Mouse (Mus musculus) heart, embryonic 11.5 days (tissue): ENCODE measurements around the gene Doc2b. TPM values are rescaled to one million over a fixed set of nuclear protein-coding genes. Genes with fewer than 3 reads are reported as not detected.
"Not testable (repeated sequence)": the region's sequence is repeated elsewhere in the genome, so short reads cannot be mapped to it uniquely, and the experiment has no call there.

Experiments used
- ATAC-seq: fragments of 200-750 bp; cut with Nextera tagmentation; replicated peaks from 2 replicates; pipeline ENCODE4 v1.8.0; 2017; ENCODE audit warnings: moderate library complexity; ENCODE audit not compliant: insufficient number of reproducible peaks, low FRiP score, low TSS enrichment
- H3K27ac ChIP-seq: fragments of 300-500 bp; sonication (generic); 2 replicates; pipeline ENCODE4 v1.5.1; 2014; ENCODE audit warnings: mild to moderate bottlenecking, low read depth, low read length
- H3K27me3 ChIP-seq: fragments of 300-500 bp; sonication (generic); 2 replicates; pipeline ENCODE4 v1.6.1; 2014; ENCODE audit warnings: mild to moderate bottlenecking, low read length, mixed read lengths; ENCODE audit not compliant: control insufficient read depth, insufficient read depth
- H3K36me3 ChIP-seq: fragments of 300-500 bp; sonication (generic); 2 replicates; pipeline ENCODE4 v1.6.1; 2014; ENCODE audit warnings: mild to moderate bottlenecking, low read length, moderate library complexity, mixed read lengths; ENCODE audit not compliant: control insufficient read depth, insufficient read depth
- H3K4me1 ChIP-seq: fragments of 300-500 bp; sonication (generic); 2 replicates; pipeline ENCODE4 v1.6.1; 2014; ENCODE audit warnings: low read length; ENCODE audit not compliant: control insufficient read depth, insufficient read depth
- H3K4me2 ChIP-seq: fragments of 300-500 bp; sonication (generic); 2 replicates; pipeline ENCODE4 v1.6.1; 2014; ENCODE audit warnings: mild to moderate bottlenecking, moderate library complexity
- H3K4me3 ChIP-seq: fragments of 300-500 bp; sonication (generic); 2 replicates; pipeline ENCODE4 v1.5.1; 2014; ENCODE audit warnings: low read depth, low read length
- H3K9ac ChIP-seq: fragments of 300-500 bp; sonication (generic); 2 replicates; pipeline ENCODE4 v1.6.1; 2014; ENCODE audit warnings: mild to moderate bottlenecking, low read depth, low read length, moderate library complexity
- H3K9me3 ChIP-seq: fragments of 300-500 bp; sonication (generic); replicated peaks from 2 replicates; pipeline ENCODE4 v1.6.1; 2016; ENCODE audit warnings: low read length; ENCODE audit not compliant: control insufficient read depth
- WGBS: fragments of 180-500 bp; shearing (Covaris S2); extraction: QIAGEN DNeasy Blood & Tissue Kit; methylation state at CpG from one replicate; pipeline ENCODE4 v1.1.7; 2014; ENCODE audit not compliant: insufficient replicate concordance; 5-methylcytosine and 5-hydroxymethylcytosine counted together
- polyA plus RNA-seq: library from polyadenylated mRNA; unstranded; fragments of >200 nt; fragmentation: Nextera tagmentation; extraction: Ambion mirVana; gene quantifications from 2 replicates; pipeline ENCODE4 v1.2.1, GENCODE M21; 2014

Gene Doc2b
- polyA plus RNA-seq, 1 experiment from 2014 or later, result 0.14 TPM

GRCm38 (mm10) chr11:75736978-75737377, 58.9 kb downstream of the Doc2b start:
- Histone ChIP-seq H3K4me2 (peak overlapping the region; percentile 22; the same call in 1 of the 2 replicates), H3K9ac (no peak overlapping the region), H3K4me1 (peaks cover 32% of the 10 kb centered on the region), H3K27me3 (no peaks in the 10 kb centered on the region), H3K27ac (no peak overlapping the region), H3K9me3 (no peaks in the 10 kb centered on the region), H3K36me3 (0 out of 2 replicates have a peak, but pooled peaks cover 3% of the 10 kb centered on the region), H3K4me3 (peak overlapping the region; percentile 4; the same call in 1 of the 2 replicates)
- ATAC-seq, result no peak
- WGBS, result 64% methylated on average over 3 of the region's 3 CpGs

GRCm38 (mm10) chr11:75735462-75736252, 60.2 kb downstream of the Doc2b start:
- Histone ChIP-seq H3K27me3 (no peaks in the 10 kb centered on the region), H3K27ac (no peak overlapping the region), H3K4me2 (peak overlapping the region; percentile 88), H3K36me3 (0 out of 2 replicates have a peak, but pooled peaks cover 3% of the 10 kb centered on the region), H3K4me1 (peaks cover 29% of the 10 kb centered on the region), H3K9me3 (no peaks in the 10 kb centered on the region), H3K4me3 (no peak overlapping the region; the same call in 1 of the 2 replicates), H3K9ac (no peak overlapping the region)
- ATAC-seq, result no peak
- WGBS, result 83% methylated on average over 5 of the region's 5 CpGs

- Histone ChIP-seq H3K4me2 (peak overlapping the region; percentile 88), H3K9me3 (no peaks in the 10 kb centered on the region), H3K9ac (peak overlapping the region; percentile 100), H3K4me3 (peak overlapping the region; percentile 95), H3K36me3 (0 out of 2 replicates have a peak, but pooled peaks cover 3% of the 10 kb centered on the region), H3K4me1 (peaks cover 21% of the 10 kb centered on the region), H3K27ac (peak overlapping the region; percentile 98), H3K27me3 (no peaks in the 10 kb centered on the region)
- under 1% methylated on average over 51 of the region's 52 CpGs for WGBS
- peak; percentile 72 for ATAC-seq
Observed at GRCm38 (mm10) chr11:75733227-75733940, 62.5 kb downstream of the Doc2b start.

- H3K9me3 ChIP-seq, result no peaks in the 10 kb centered on the region
- H3K9ac ChIP-seq, result peak within 1 kb of the TSS; percentile 100
- no peaks in the 10 kb centered on the region for H3K36me3 ChIP-seq
- H3K4me3 ChIP-seq, result peak within 1 kb of the TSS; percentile 95
- peak within 1 kb of the TSS; percentile 98 for H3K27ac ChIP-seq
- ATAC-seq, result peak; percentile 91
- WGBS, result under 1% methylated on average over 73 of the region's 76 CpGs
- peaks cover 21% of the 10 kb centered on the region for H3K4me1 ChIP-seq
- H3K27me3 ChIP-seq, result no peaks in the 10 kb centered on the region
- peak within 1 kb of the TSS; percentile 88 for H3K4me2 ChIP-seq
Observed at GRCm38 (mm10) chr11:75732434-75733226, 63.2 kb downstream of the Doc2b start, which contains the start of gene Ywhae. Gene Ywhae, plus strand, starts transcription at chr11:75732869.

- not testable (repeated sequence) for ATAC-seq, H3K4me1 ChIP-seq, H3K27ac ChIP-seq, H3K4me3 ChIP-seq, H3K9ac ChIP-seq, H3K36me3 ChIP-seq, H3K27me3 ChIP-seq, H3K4me2 ChIP-seq, H3K9me3 ChIP-seq
- WGBS, result 91% methylated on average over 5 of the region's 6 CpGs
Observed at GRCm38 (mm10) chr11:75727659-75728058, 68.2 kb downstream of the Doc2b start.

GRCm38 (mm10) chr11:75727168-75727567, 68.7 kb downstream of the Doc2b start:
- Histone ChIP-seq H3K4me3 (no peak overlapping the region), H3K4me1 (peaks cover 8% of the 10 kb centered on the region; the same call in 1 of the 2 replicates), H3K4me2 (no peak overlapping the region), H3K27ac (no peak overlapping the region), H3K27me3 (no peaks in the 10 kb centered on the region), H3K36me3 (no peaks in the 10 kb centered on the region), H3K9ac (no peak overlapping the region), H3K9me3 (no peaks in the 10 kb centered on the region)
- no peak for ATAC-seq
- 68% methylated on average over 2 of the region's 2 CpGs for WGBS

GRCm38 (mm10) chr11:75722339-75722738, 73.5 kb downstream of the Doc2b start:
- Histone ChIP-seq H3K4me2 (no peak overlapping the region), H3K27me3 (no peaks in the 10 kb centered on the region), H3K9me3 (no peaks in the 10 kb centered on the region; the same call in 1 of the 2 replicates), H3K27ac (no peak overlapping the region), H3K36me3 (no peaks in the 10 kb centered on the region), H3K4me3 (no peak overlapping the region), H3K4me1 (no peaks in the 10 kb centered on the region; the same call in 1 of the 2 replicates), H3K9ac (no peak overlapping the region)
- WGBS, result 15% methylated on average over 4 of the region's 4 CpGs
- ATAC-seq, result no peak
